Mouse (Mus musculus) forebrain, embryonic 16.5 days (tissue): ENCODE results near the gene Tuba3b. TPM values are rescaled to one million over a fixed set of nuclear protein-coding genes. Genes with fewer than 3 reads are reported as not detected.

Source experiments
- ATAC-seq: fragments of 200-750 bp; cut with Nextera tagmentation; 2 replicates; pipeline ENCODE4 v1.8.0; 2017; ENCODE audit warnings: mild to moderate bottlenecking, moderate library complexity
- H3K27ac ChIP-seq: fragments of 300-500 bp; sonication (generic); 2 replicates; pipeline ENCODE4 v1.5.1; 2014; ENCODE audit warnings: low read length, control low read depth
- H3K27me3 ChIP-seq: fragments of 300-500 bp; sonication (generic); replicated peaks from 2 replicates; pipeline ENCODE4 v1.6.1; 2014; ENCODE audit warnings: low read length; ENCODE audit not compliant: control insufficient read depth, insufficient read depth
- H3K36me3 ChIP-seq: fragments of 300-500 bp; sonication (generic); 2 replicates; pipeline ENCODE4 v1.6.1; 2014; ENCODE audit not compliant: control insufficient read depth, insufficient read depth
- H3K4me1 ChIP-seq: fragments of 300-500 bp; sonication (generic); replicated peaks from 2 replicates; pipeline ENCODE4 v1.6.1; 2014; ENCODE audit warnings: low read length; ENCODE audit not compliant: control insufficient read depth, insufficient read depth
- H3K4me2 ChIP-seq: fragments of 300-500 bp; sonication (generic); 2 replicates; pipeline ENCODE4 v1.6.1; 2014; ENCODE audit warnings: mild to moderate bottlenecking, low read length, control low read depth
- H3K4me3 ChIP-seq: fragments of 300-500 bp; sonication (generic); replicated peaks from 2 replicates; pipeline ENCODE4 v1.5.1; 2014; ENCODE audit warnings: mild to moderate bottlenecking, low read length, control low read depth
- H3K9ac ChIP-seq: fragments of 300-500 bp; sonication (generic); replicated peaks from 2 replicates; pipeline ENCODE4 v1.6.1; 2014; ENCODE audit warnings: low read depth, low read length, control low read depth
- H3K9me3 ChIP-seq: fragments of 300-500 bp; sonication (generic); 2 replicates; pipeline ENCODE4 v1.6.1; 2016; ENCODE audit warnings: low read length; ENCODE audit not compliant: control insufficient read depth
- WGBS: fragments of 180-500 bp; shearing (Covaris S2); extraction: QIAGEN DNeasy Blood & Tissue Kit; methylation state at CpG from one replicate; pipeline ENCODE4 v1.1.7; 2014; 5-methylcytosine and 5-hydroxymethylcytosine counted together
- polyA plus RNA-seq: library from polyadenylated mRNA; unstranded; fragments of >200 nt; fragmentation: Nextera tagmentation; extraction: Ambion mirVana; gene quantifications from 2 replicates; pipeline ENCODE4 v1.2.1, GENCODE M21; 2015

Tuba3b gene
- polyA plus RNA-seq, 1 experiment from 2014 or later, result not detected

- Histone ChIP-seq H3K27me3 (no peaks in the 10 kb centered on the region), H3K9ac (no peak overlapping the region), H3K4me3 (no peak overlapping the region), H3K4me2 (no peak overlapping the region), H3K36me3 (no peaks in the 10 kb centered on the region), H3K27ac (no peak overlapping the region), H3K4me1 (0 out of 2 replicates have a peak, but pooled peaks cover 4% of the 10 kb centered on the region), H3K9me3 (peaks cover 1% of the 10 kb centered on the region; the same call in 1 of the 2 replicates)
- ATAC-seq, result no peak
- WGBS, result 100% methylated on average over 1 of the region's 1 CpGs
These were observed 40.1 kb downstream of the Tuba3b start for GRCm38 (mm10) chr6:145655678-145656077.

GRCm38 (mm10) chr6:145656740-145657591 lies 41.4 kb downstream of the Tuba3b start:
- WGBS, result 81% methylated on average over 15 of the region's 15 CpGs
- Histone ChIP-seq H3K9me3 (no peaks in the 10 kb centered on the region), H3K36me3 (no peaks in the 10 kb centered on the region), H3K4me1 (0 out of 2 replicates have a peak, but pooled peaks cover 4% of the 10 kb centered on the region), H3K27ac (no peak overlapping the region), H3K9ac (no peak overlapping the region), H3K4me2 (no peak overlapping the region), H3K27me3 (no peaks in the 10 kb centered on the region), H3K4me3 (no peak overlapping the region)
- ATAC-seq, result no peak

GRCm38 (mm10) chr6:145659116-145659515 lies 43.6 kb downstream of the Tuba3b start:
- H3K4me3 ChIP-seq, result no peak overlapping the region
- no peaks in the 10 kb centered on the region for H3K27me3 ChIP-seq
- no peak overlapping the region for H3K9ac ChIP-seq
- H3K36me3 ChIP-seq, result no peaks in the 10 kb centered on the region
- H3K4me1 ChIP-seq, result 0 out of 2 replicates have a peak, but pooled peaks cover 2% of the 10 kb centered on the region
- WGBS, result 74% methylated on average over 6 of the region's 6 CpGs
- no peaks in the 10 kb centered on the region for H3K9me3 ChIP-seq
- H3K4me2 ChIP-seq, result no peak overlapping the region
- ATAC-seq, result no peak
- no peak overlapping the region for H3K27ac ChIP-seq

- Histone ChIP-seq H3K36me3 (no peaks in the 10 kb centered on the region), H3K9me3 (no peaks in the 10 kb centered on the region), H3K4me2 (no peak overlapping the region), H3K9ac (no peak overlapping the region), H3K4me1 (no peaks in the 10 kb centered on the region), H3K27me3 (no peaks in the 10 kb centered on the region), H3K27ac (no peak overlapping the region), H3K4me3 (no peak overlapping the region)
- WGBS, result 90% methylated on average over 11 of the region's 11 CpGs
- no peak for ATAC-seq
These were observed 45.4 kb downstream of the Tuba3b start for GRCm38 (mm10) chr6:145660943-145661342.

- ATAC-seq, result no peak
- H3K36me3 ChIP-seq, result no peaks in the 10 kb centered on the region
- H3K9me3 ChIP-seq, result no peaks in the 10 kb centered on the region
- no peaks in the 10 kb centered on the region for H3K27me3 ChIP-seq
- no peak overlapping the region for H3K4me3 ChIP-seq
- H3K9ac ChIP-seq, result no peak overlapping the region
- 74% methylated on average over 5 of the region's 5 CpGs for WGBS
- H3K4me2 ChIP-seq, result no peak overlapping the region
- no peak overlapping the region for H3K27ac ChIP-seq
- no peaks in the 10 kb centered on the region for H3K4me1 ChIP-seq
These were observed 48.7 kb downstream of the Tuba3b start for GRCm38 (mm10) chr6:145664208-145664607.

GRCm38 (mm10) chr6:145665751-145666150 lies 50.2 kb downstream of the Tuba3b start:
- H3K4me2 ChIP-seq, result no peak overlapping the region
- no peak overlapping the region for H3K27ac ChIP-seq
- no peaks in the 10 kb centered on the region for H3K9me3 ChIP-seq
- H3K36me3 ChIP-seq, result no peaks in the 10 kb centered on the region
- H3K9ac ChIP-seq, result no peak overlapping the region
- peaks cover 6% of the 10 kb centered on the region; the same call in 1 of the 2 replicates for H3K4me1 ChIP-seq
- no peaks in the 10 kb centered on the region for H3K27me3 ChIP-seq
- ATAC-seq, result no peak
- 86% methylated on average over 3 of the region's 3 CpGs for WGBS
- H3K4me3 ChIP-seq, result no peak overlapping the region

- no peaks in the 10 kb centered on the region for H3K27me3 ChIP-seq
- H3K9me3 ChIP-seq, result no peaks in the 10 kb centered on the region
- peaks cover 6% of the 10 kb centered on the region; the same call in 1 of the 2 replicates for H3K4me1 ChIP-seq
- no peaks in the 10 kb centered on the region for H3K36me3 ChIP-seq
- WGBS, result 78% methylated on average over 3 of the region's 3 CpGs
- ATAC-seq, result no peak
- H3K4me2 ChIP-seq, result no peak overlapping the region
- no peak overlapping the region for H3K9ac ChIP-seq
- H3K27ac ChIP-seq, result no peak overlapping the region
- no peak overlapping the region for H3K4me3 ChIP-seq
These were observed 52.1 kb downstream of the Tuba3b start for GRCm38 (mm10) chr6:145667654-145668053.

- H3K4me1 ChIP-seq, result peaks cover 6% of the 10 kb centered on the region; the same call in 1 of the 2 replicates
- H3K9me3 ChIP-seq, result no peaks in the 10 kb centered on the region
- H3K27ac ChIP-seq, result no peak overlapping the region
- H3K4me3 ChIP-seq, result no peak overlapping the region
- H3K27me3 ChIP-seq, result no peaks in the 10 kb centered on the region
- no peaks in the 10 kb centered on the region for H3K36me3 ChIP-seq
- ATAC-seq, result peak; percentile 61
- H3K9ac ChIP-seq, result no peak overlapping the region
- WGBS, result 29% methylated on average over 10 of the region's 10 CpGs
- no peak overlapping the region for H3K4me2 ChIP-seq
These were observed 54.1 kb downstream of the Tuba3b start for GRCm38 (mm10) chr6:145669596-145670071.
